Mouse (Mus musculus) activated CD4-positive, CD25-positive, alpha-beta regulatory T cell, adult 4 months (primary cell): ENCODE measurements around the gene Olfr1008. TPM values are rescaled to one million over a fixed set of nuclear protein-coding genes. Genes with fewer than 3 reads are reported as not detected.
"Not testable (repeated sequence)": the region's sequence is repeated elsewhere in the genome, so short reads cannot be mapped to it uniquely, and the experiment has no call there.

Source experiments
- ATAC-seq: one replicate; pipeline ENCODE4 v1.8.0; 2017
- polyA plus RNA-seq, 2 experiments: library from polyadenylated mRNA; unstranded; fragments of 100-300 nt; shearing (Covaris generic); gene quantifications; one replicate each; pipeline ENCODE4 v1.2.1; 2017

Olfr1008 gene
- not detected for polyA plus RNA-seq

DNA sequence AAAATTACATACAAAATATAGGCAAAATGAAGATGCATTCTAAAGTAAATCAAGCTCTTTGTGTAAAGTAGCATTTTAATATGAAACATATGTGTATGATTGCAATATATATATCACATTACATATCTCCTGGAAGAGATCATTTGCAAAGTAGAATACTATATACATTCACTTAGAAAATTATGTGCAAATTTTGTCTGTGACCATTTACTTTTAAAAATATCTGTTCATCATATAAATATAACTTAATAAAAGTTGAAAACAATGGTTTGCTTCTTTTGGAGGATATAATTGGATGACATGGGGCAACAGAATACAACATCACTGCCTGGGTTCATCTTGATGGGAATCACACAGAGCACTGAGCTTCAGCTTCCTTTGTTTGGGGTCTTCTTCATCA lies at the start of gene Olfr1008:
Gene Olfr1008 (plus strand): TSS at position 301 of the 400 bp plus-strand sequence.
- ATAC-seq, result no peak

DNA sequence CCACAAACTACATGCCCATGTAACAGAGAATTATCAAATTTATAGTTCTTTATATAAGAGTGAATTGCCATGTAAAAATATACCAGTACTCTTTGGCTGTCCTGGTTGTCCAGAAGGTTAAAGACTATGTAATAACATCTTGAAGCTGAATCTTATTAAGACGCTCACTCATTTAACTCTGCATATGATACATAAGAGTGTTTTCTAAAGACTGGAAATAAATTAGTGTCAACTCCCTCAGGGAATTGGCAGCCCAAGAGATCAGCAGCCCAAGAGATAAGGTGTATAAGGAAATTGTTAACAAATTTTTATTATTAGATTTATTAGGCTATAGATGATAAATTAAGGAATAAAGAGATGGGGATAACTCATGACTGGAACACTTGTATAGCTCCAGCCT lies 38.6 kb upstream of the Olfr1008 start, which contains the start of gene Olfr1002:
Gene Olfr1002 (minus strand): TSS at position 101 of the 400 bp plus-strand sequence.
- no peak for ATAC-seq

- not testable (repeated sequence) for ATAC-seq
Observed at GRCm38 (mm10) chr2:85664355-85664754, 24.9 kb upstream of the Olfr1008 start, which contains the start of gene Olfr154. TSS of gene Olfr154 (minus strand) at chr2:85664455.

- ATAC-seq, result no peak
Observed at GRCm38 (mm10) chr2:85678667-85679066, 10.6 kb upstream of the Olfr1008 start, which contains the start of gene Olfr1006. TSS of gene Olfr1006 (minus strand) at chr2:85678767.

DNA sequence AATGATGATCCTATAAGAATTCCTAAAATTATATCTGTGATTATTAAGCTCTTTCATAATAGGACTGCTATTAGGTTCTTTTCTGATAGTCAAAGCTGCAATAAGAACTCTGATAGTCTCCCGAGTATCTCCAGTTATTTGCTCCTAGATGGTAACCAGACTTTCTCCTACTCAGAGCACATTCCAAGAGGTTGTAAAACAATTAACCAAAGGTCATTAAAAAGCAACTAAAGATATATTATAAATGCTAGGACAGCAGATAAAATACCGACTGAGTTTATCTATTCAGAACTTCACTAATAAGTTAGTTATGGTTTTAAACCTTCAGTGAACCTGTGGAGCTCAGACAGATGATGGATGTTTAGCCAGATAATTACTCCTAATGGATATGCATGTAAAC lies 21.4 kb downstream of the Olfr1008 start:
- not testable (repeated sequence) for ATAC-seq

GRCm38 (mm10) chr2:85711159-85711558 lies 21.9 kb downstream of the Olfr1008 start:
- ATAC-seq, result no peak

DNA sequence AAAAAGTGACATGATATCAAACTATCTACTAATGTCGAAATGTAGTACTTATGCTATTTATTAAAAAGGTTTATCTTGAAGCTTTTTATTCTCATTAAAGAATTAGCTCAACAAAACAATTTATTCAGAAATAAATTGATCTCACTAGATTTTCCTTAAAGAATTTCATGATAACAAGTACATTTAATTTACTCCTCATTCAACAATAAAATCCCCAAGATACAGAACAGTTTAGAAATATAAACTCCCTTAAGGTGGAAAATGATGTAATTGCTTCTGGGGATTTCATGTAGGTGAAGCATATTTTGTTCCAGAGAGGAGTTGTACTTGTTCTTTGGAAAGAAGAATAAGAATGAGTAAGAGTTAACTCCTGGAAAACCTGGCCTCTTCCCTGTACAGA lies 25.9 kb downstream of the Olfr1008 start, which contains the start of gene Olfr1009:
Gene Olfr1009 (plus strand): TSS at position 301 of the 400 bp plus-strand sequence.
- ATAC-seq, result no peak

DNA sequence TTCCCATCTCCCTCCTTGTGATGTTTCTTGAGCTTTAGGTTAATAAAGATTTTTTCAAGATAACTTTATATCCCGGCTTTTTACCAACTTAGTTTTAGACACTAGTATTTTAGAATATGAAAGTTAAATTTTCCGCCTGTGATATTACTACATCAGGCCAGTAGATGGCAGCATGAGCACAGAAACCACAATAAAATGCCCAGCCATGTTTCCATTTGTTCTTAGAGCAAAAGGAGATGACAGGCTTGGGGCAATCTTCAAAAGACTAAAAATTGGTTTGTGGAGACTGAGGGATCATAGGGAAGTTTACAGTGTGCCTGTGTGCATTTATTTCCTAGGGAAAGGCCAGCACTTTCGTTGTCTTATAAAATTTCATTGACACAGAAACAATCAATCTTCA lies 36.6 kb downstream of the Olfr1008 start:
- ATAC-seq, result no peak

Other genes with a start within 250 kb of the Olfr1008 start
- not detected for gene Olfr995, start 245.8 kb upstream of the Olfr1008 start, polyA plus RNA-seq
- gene 4833423E24Rik, start 170.4 kb upstream of the Olfr1008 start, polyA plus RNA-seq, result not detected
- not detected for gene Olfr996, start 110.2 kb upstream of the Olfr1008 start, polyA plus RNA-seq
- not detected for gene Olfr998, start 100.5 kb upstream of the Olfr1008 start, polyA plus RNA-seq
- not detected for gene Olfr1000, start 77.5 kb upstream of the Olfr1008 start, polyA plus RNA-seq
- gene Olfr1002, start 38.7 kb upstream of the Olfr1008 start, polyA plus RNA-seq, result not detected
- not detected for gene Olfr154, start 25.0 kb upstream of the Olfr1008 start, polyA plus RNA-seq
- gene Olfr1006, start 10.7 kb upstream of the Olfr1008 start, polyA plus RNA-seq, result not detected
- gene Olfr1009, start 26.0 kb downstream of the Olfr1008 start, polyA plus RNA-seq, result not detected
- not detected for gene Olfr1012, start 73.3 kb downstream of the Olfr1008 start, polyA plus RNA-seq
- not detected for gene Olfr1013, start 77.7 kb downstream of the Olfr1008 start, polyA plus RNA-seq
- gene Olfr1014, start 83.3 kb downstream of the Olfr1008 start, polyA plus RNA-seq, result not detected
- under 1 TPM in 1 of 2 experiments, not detected in 1; 0.13 TPM for gene Olfr1015, start 92.6 kb downstream of the Olfr1008 start, polyA plus RNA-seq
- gene Olfr1016, start 113.1 kb downstream of the Olfr1008 start, polyA plus RNA-seq, result not detected
- not detected for gene Olfr1018, start 129.0 kb downstream of the Olfr1008 start, polyA plus RNA-seq
- not detected for gene Olfr1019, start 156.1 kb downstream of the Olfr1008 start, polyA plus RNA-seq
- not detected for gene Olfr1020, start 157.6 kb downstream of the Olfr1008 start, polyA plus RNA-seq
- not detected for gene Olfr1022, start 179.2 kb downstream of the Olfr1008 start, polyA plus RNA-seq
- not detected for gene Olfr1023, start 196.2 kb downstream of the Olfr1008 start, polyA plus RNA-seq
- gene Olfr1024, start 215.6 kb downstream of the Olfr1008 start, polyA plus RNA-seq, result not detected
- not detected for gene Olfr1025-ps1, start 225.8 kb downstream of the Olfr1008 start, polyA plus RNA-seq
- not detected for gene Olfr1026, start 232.1 kb downstream of the Olfr1008 start, polyA plus RNA-seq